Mouse (Mus musculus) midbrain, embryonic 16.5 days (tissue): ENCODE measurements around the gene Il27ra. TPM values are rescaled to one million over a fixed set of nuclear protein-coding genes. Genes with fewer than 3 reads are reported as not detected.

Source experiments
- ATAC-seq: fragments of 200-750 bp; cut with Nextera tagmentation; 2 replicates; pipeline ENCODE4 v1.8.0; 2017; ENCODE audit warnings: moderate TSS enrichment
- H3K27ac ChIP-seq: fragments of 300-500 bp; sonication (generic); 2 replicates; pipeline ENCODE4 v1.5.1; 2014; ENCODE audit warnings: mild to moderate bottlenecking, low read length, mixed read lengths
- H3K27me3 ChIP-seq: fragments of 300-500 bp; sonication (generic); 2 replicates; pipeline ENCODE4 v1.6.1; 2014; ENCODE audit warnings: low read depth, low read length, mixed read lengths; ENCODE audit not compliant: control insufficient read depth, insufficient read depth
- H3K36me3 ChIP-seq: fragments of 300-500 bp; sonication (generic); 2 replicates; pipeline ENCODE4 v1.6.1; 2014; ENCODE audit warnings: mild to moderate bottlenecking, low read length, moderate library complexity, mixed read lengths; ENCODE audit not compliant: control insufficient read depth, insufficient read depth
- H3K4me1 ChIP-seq: fragments of 300-500 bp; sonication (generic); 2 replicates; pipeline ENCODE4 v1.6.1; 2014; ENCODE audit warnings: mild to moderate bottlenecking, low read length, mixed read lengths; ENCODE audit not compliant: control insufficient read depth, insufficient read depth
- H3K4me2 ChIP-seq: fragments of 300-500 bp; sonication (generic); 2 replicates; pipeline ENCODE4 v1.6.1; 2014; ENCODE audit warnings: mild to moderate bottlenecking, low read length, mixed read lengths
- H3K4me3 ChIP-seq: fragments of 300-500 bp; sonication (generic); 2 replicates; pipeline ENCODE4 v1.5.1; 2014; ENCODE audit warnings: low read depth, mild to moderate bottlenecking, low read length, moderate library complexity, mixed read lengths
- H3K9ac ChIP-seq: fragments of 300-500 bp; sonication (generic); 2 replicates; pipeline ENCODE4 v1.6.1; 2014; ENCODE audit warnings: low read depth, low read length, mixed read lengths
- H3K9me3 ChIP-seq: fragments of 300-500 bp; sonication (generic); replicated peaks from 2 replicates; pipeline ENCODE4 v1.6.1; 2014; ENCODE audit warnings: mild to moderate bottlenecking, low read length, mixed read lengths; ENCODE audit not compliant: control insufficient read depth, poor library complexity, severe bottlenecking
- WGBS: fragments of 180-500 bp; shearing (Covaris S2); extraction: QIAGEN DNeasy Blood & Tissue Kit; methylation state at CpG from one replicate; pipeline ENCODE4 v1.1.7; 2014; 5-methylcytosine and 5-hydroxymethylcytosine counted together
- polyA plus RNA-seq: library from polyadenylated mRNA; unstranded; fragments of >200 nt; fragmentation: Nextera tagmentation; extraction: Ambion mirVana; gene quantifications from 2 replicates; pipeline ENCODE4 v1.2.1, GENCODE M21; 2015

The Il27ra gene
- polyA plus RNA-seq, 1 experiment from 2014 or later, result 0.26 TPM

GRCm38 (mm10) chr8:84068316-84069035, 26.1 kb upstream of the Il27ra start:
- WGBS, result 77% methylated on average over 12 of the region's 12 CpGs
- H3K4me3 ChIP-seq, result no peak overlapping the region
- ATAC-seq, result no peak
- no peak overlapping the region for H3K9ac ChIP-seq
- H3K36me3 ChIP-seq, result no peaks in the 10 kb centered on the region
- H3K27ac ChIP-seq, result no peak overlapping the region
- H3K4me1 ChIP-seq, result peaks cover 47% of the 10 kb centered on the region
- peak overlapping the region; percentile 63 for H3K4me2 ChIP-seq
- no peaks in the 10 kb centered on the region for H3K27me3 ChIP-seq
- H3K9me3 ChIP-seq, result no peaks in the 10 kb centered on the region

- H3K9ac ChIP-seq, result no peak overlapping the region
- ATAC-seq, result no peak
- no peaks in the 10 kb centered on the region for H3K27me3 ChIP-seq
- 89% methylated on average over 7 of the region's 7 CpGs for WGBS
- peaks cover 42% of the 10 kb centered on the region for H3K4me1 ChIP-seq
- no peaks in the 10 kb centered on the region for H3K36me3 ChIP-seq
- H3K4me2 ChIP-seq, result peak overlapping the region; percentile 63
- no peak overlapping the region for H3K27ac ChIP-seq
- no peaks in the 10 kb centered on the region for H3K9me3 ChIP-seq
- H3K4me3 ChIP-seq, result peak overlapping the region; percentile 97
These were observed 25.5 kb upstream of the Il27ra start for GRCm38 (mm10) chr8:84067911-84068310.

- peaks cover 34% of the 10 kb centered on the region for H3K4me1 ChIP-seq
These were observed 24.7 kb upstream of the Il27ra start for GRCm38 (mm10) chr8:84067047-84067573.

GRCm38 (mm10) chr8:84066291-84066930, 24.0 kb upstream of the Il27ra start, which contains the start of gene Rfx1:
Rfx1 (plus strand) TSS chr8:84066834.
- peak within 1 kb of the TSS; percentile 97 for H3K4me3 ChIP-seq
- H3K4me1 ChIP-seq, result peaks cover 32% of the 10 kb centered on the region
- H3K27ac ChIP-seq, result peak within 1 kb of the TSS; percentile 97
- H3K9me3 ChIP-seq, result no peaks in the 10 kb centered on the region
- no peaks in the 10 kb centered on the region for H3K27me3 ChIP-seq
- H3K36me3 ChIP-seq, result no peaks in the 10 kb centered on the region
- H3K4me2 ChIP-seq, result peak within 1 kb of the TSS; percentile 91
- WGBS, result under 1% methylated on average over 51 of the region's 51 CpGs
- ATAC-seq, result peak; percentile 98
- peak within 1 kb of the TSS; percentile 91 for H3K9ac ChIP-seq

More at GRCm38 (mm10) chr8:84067047-84067573, 24.7 kb upstream of the Il27ra start:
- Histone ChIP-seq H3K4me2 (peak overlapping the region; percentile 63), H3K27me3 (no peaks in the 10 kb centered on the region), H3K27ac (peak overlapping the region; percentile 97), H3K36me3 (no peaks in the 10 kb centered on the region), H3K9me3 (no peaks in the 10 kb centered on the region), H3K4me3 (peak overlapping the region; percentile 97), H3K9ac (peak overlapping the region; percentile 91)
- ATAC-seq, result peak; percentile 66
- under 1% methylated on average over 52 of the region's 58 CpGs for WGBS

GRCm38 (mm10) chr8:84065457-84066072, 23.2 kb upstream of the Il27ra start:
- 24% methylated on average over 5 of the region's 5 CpGs for WGBS
- peaks cover 29% of the 10 kb centered on the region for H3K4me1 ChIP-seq
- no peaks in the 10 kb centered on the region for H3K9me3 ChIP-seq
- H3K27me3 ChIP-seq, result no peaks in the 10 kb centered on the region
- H3K9ac ChIP-seq, result peak overlapping the region; percentile 74
- no peaks in the 10 kb centered on the region for H3K36me3 ChIP-seq
- H3K4me2 ChIP-seq, result peak overlapping the region; percentile 91
- ATAC-seq, result no peak
- H3K4me3 ChIP-seq, result peak overlapping the region; percentile 97
- peak overlapping the region; percentile 84 for H3K27ac ChIP-seq

- Histone ChIP-seq H3K4me3 (peak within 1 kb of the TSS; percentile 97), H3K4me2 (peak within 1 kb of the TSS; percentile 91), H3K27ac (peak within 1 kb of the TSS; percentile 84), H3K27me3 (no peaks in the 10 kb centered on the region), H3K9ac (peak within 1 kb of the TSS; percentile 74), H3K4me1 (peaks cover 27% of the 10 kb centered on the region), H3K9me3 (no peaks in the 10 kb centered on the region), H3K36me3 (no peaks in the 10 kb centered on the region)
- ATAC-seq, result no peak
- 100% methylated on average over 1 of the region's 1 CpGs for WGBS
These were observed 22.6 kb upstream of the Il27ra start, which contains the start of gene Gm10643 for GRCm38 (mm10) chr8:84065037-84065436. Gm10643 (minus strand) TSS chr8:84065137.

GRCm38 (mm10) chr8:84063861-84064610, 21.6 kb upstream of the Il27ra start:
- no peak for ATAC-seq
- H3K9ac ChIP-seq, result no peak overlapping the region
- H3K36me3 ChIP-seq, result no peaks in the 10 kb centered on the region
- no peaks in the 10 kb centered on the region for H3K9me3 ChIP-seq
- 80% methylated on average over 8 of the region's 8 CpGs for WGBS
- H3K4me3 ChIP-seq, result no peak overlapping the region
- no peak overlapping the region for H3K4me2 ChIP-seq
- no peaks in the 10 kb centered on the region for H3K27me3 ChIP-seq
- peaks cover 17% of the 10 kb centered on the region for H3K4me1 ChIP-seq
- H3K27ac ChIP-seq, result no peak overlapping the region

DNA sequence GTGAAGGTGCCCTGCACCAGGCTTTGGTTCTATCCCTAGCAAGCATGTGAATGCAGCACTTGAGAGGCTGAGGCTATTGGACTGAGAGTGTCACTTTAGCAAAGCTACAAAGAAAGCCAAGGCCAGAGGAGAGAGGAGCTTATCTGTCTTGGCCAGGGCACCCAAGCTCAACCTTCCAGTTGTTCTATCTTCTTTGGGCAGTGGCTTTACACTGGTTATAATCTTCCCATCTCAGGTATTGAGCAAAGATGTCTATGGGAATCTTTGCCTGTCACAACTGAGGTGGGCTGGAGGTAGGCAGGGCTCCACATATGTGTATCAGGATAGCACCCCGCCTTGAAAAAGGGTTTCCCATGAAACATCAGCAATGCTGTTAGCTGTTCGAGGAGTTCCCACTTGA, 17.9 kb upstream of the Il27ra start:
- no peaks in the 10 kb centered on the region for H3K36me3 ChIP-seq
- no peak for ATAC-seq
- WGBS, result 89% methylated on average over 2 of the region's 2 CpGs
- H3K27me3 ChIP-seq, result no peaks in the 10 kb centered on the region
- no peaks in the 10 kb centered on the region for H3K4me1 ChIP-seq
- H3K9me3 ChIP-seq, result no peaks in the 10 kb centered on the region
- no peak overlapping the region for H3K4me2 ChIP-seq
- H3K4me3 ChIP-seq, result no peak overlapping the region
- no peak overlapping the region for H3K27ac ChIP-seq
- no peak overlapping the region for H3K9ac ChIP-seq
